Mouse (Mus musculus): Measurements from ENCODE around the gene Slc52a3.
A peak's percentile ranks its signal among the peaks of the same experiment; 100 is the strongest.

Slc52a3 gene

GRCm38 (mm10) chr2:151996229-151997189 lies at the start of gene Slc52a3:
Slc52a3 (plus strand) TSS chr2:151996511.
- peak; percentile 83 to 91 for DNase-seq (ENCODE audit: low spot score in 2 of 2)

- DNase-seq (ENCODE audit: low spot score in 2 of 2): no peak
Observed at GRCm38 (mm10) chr2:151947617-151948016, 48.7 kb upstream of the Slc52a3 start.

- DNase-seq (ENCODE audit: low spot score in 2 of 2): no peak
Observed at GRCm38 (mm10) chr2:151948311-151948710, 48.0 kb upstream of the Slc52a3 start.

GRCm38 (mm10) chr2:151949082-151949774 lies 47.1 kb upstream of the Slc52a3 start:
- no peak for DNase-seq (ENCODE audit: low spot score in 2 of 2)

- DNase-seq (ENCODE audit: low spot score in 2 of 2): no peak
Observed at GRCm38 (mm10) chr2:151953665-151954064, 42.6 kb upstream of the Slc52a3 start.

- no peak for DNase-seq (ENCODE audit: low spot score in 2 of 2)
Observed at GRCm38 (mm10) chr2:151956500-151957137, 39.7 kb upstream of the Slc52a3 start.

GRCm38 (mm10) chr2:151959274-151959673 lies 37.0 kb upstream of the Slc52a3 start:
- no peak for DNase-seq (ENCODE audit: low spot score in 2 of 2)

GRCm38 (mm10) chr2:151961284-151962196 lies 34.8 kb upstream of the Slc52a3 start:
- no peak for DNase-seq (ENCODE audit: low spot score in 2 of 2)

- peak in 1 of 2 experiments; percentile 58 for DNase-seq (ENCODE audit: low spot score in 2 of 2)
Observed at GRCm38 (mm10) chr2:151962474-151962873, 33.8 kb upstream of the Slc52a3 start.

- no peak for DNase-seq (ENCODE audit: low spot score in 2 of 2)
Observed at GRCm38 (mm10) chr2:151963319-151963718, 33.0 kb upstream of the Slc52a3 start.

GRCm38 (mm10) chr2:151964052-151964451 lies 32.3 kb upstream of the Slc52a3 start:
- no peak for DNase-seq (ENCODE audit: low spot score in 2 of 2)

- DNase-seq (ENCODE audit: low spot score in 2 of 2): peak in 1 of 2 experiments; percentile 60
Observed at GRCm38 (mm10) chr2:151967176-151967750, 29.0 kb upstream of the Slc52a3 start.

- DNase-seq (ENCODE audit: low spot score in 2 of 2): no peak
Observed at GRCm38 (mm10) chr2:151967792-151968191, 28.5 kb upstream of the Slc52a3 start.

- DNase-seq (ENCODE audit: low spot score in 2 of 2): no peak
Observed at GRCm38 (mm10) chr2:151968451-151968850, 27.9 kb upstream of the Slc52a3 start.

- DNase-seq (ENCODE audit: low spot score in 2 of 2): no peak
Observed at GRCm38 (mm10) chr2:151968986-151969385, 27.3 kb upstream of the Slc52a3 start.

- no peak for DNase-seq (ENCODE audit: low spot score in 2 of 2)
Observed at GRCm38 (mm10) chr2:151969396-151969795, 26.9 kb upstream of the Slc52a3 start.

- DNase-seq (ENCODE audit: low spot score in 2 of 2): peak in 1 of 2 experiments; percentile 74
Observed at GRCm38 (mm10) chr2:151970191-151971172, 25.8 kb upstream of the Slc52a3 start.

GRCm38 (mm10) chr2:151971748-151972147 lies 24.6 kb upstream of the Slc52a3 start:
- no peak for DNase-seq (ENCODE audit: low spot score in 2 of 2)

- peak in 1 of 2 experiments; percentile 41 for DNase-seq (ENCODE audit: low spot score in 2 of 2)
Observed at GRCm38 (mm10) chr2:151972880-151973594, 23.3 kb upstream of the Slc52a3 start.

Measured in cerebellum, postnatal 4 days (tissue).